Mouse (Mus musculus) adrenal gland, adult (tissue): ENCODE data around the gene Abhd16a.
A peak's percentile ranks its signal among the peaks of the same experiment; 100 is the strongest.

ENCODE experiments used
- DNase-seq, 2 experiments: peaks; one replicate each; pipeline ENCODE4 v3.0.0; 2022 to 2023; ENCODE audit warnings: low spot score in 1 of 2; ENCODE audit not compliant: inconsistent age in 2 of 2

The Abhd16a gene

GRCm38 (mm10) chr17:35082841-35083576 lies 6.1 kb upstream of the Abhd16a start:
- DNase-seq, result no peak

GRCm38 (mm10) chr17:35083929-35084497 lies 5.0 kb upstream of the Abhd16a start:
- DNase-seq, result no peak

GRCm38 (mm10) chr17:35085208-35085865 lies 3.7 kb upstream of the Abhd16a start, which contains the start of gene Ly6g6f:
Ly6g6f (minus strand) TSS chr17:35085610.
- no peak for DNase-seq

GRCm38 (mm10) chr17:35088151-35088550 lies 912 bp upstream of the Abhd16a start:
- no peak for DNase-seq

- DNase-seq, result peak; percentile 45 to 69
These were observed 1.3 kb downstream of the Abhd16a start for GRCm38 (mm10) chr17:35090166-35090932.

- no peak for DNase-seq
These were observed 3.5 kb downstream of the Abhd16a start for GRCm38 (mm10) chr17:35092403-35093198.

GRCm38 (mm10) chr17:35094475-35095365 lies 5.7 kb downstream of the Abhd16a start:
- no peak for DNase-seq

GRCm38 (mm10) chr17:35096597-35096996 lies 7.5 kb downstream of the Abhd16a start:
- no peak for DNase-seq

- no peak for DNase-seq
These were observed 8.1 kb downstream of the Abhd16a start for GRCm38 (mm10) chr17:35097164-35097655.

- DNase-seq, result no peak
These were observed 11.2 kb downstream of the Abhd16a start for GRCm38 (mm10) chr17:35100196-35100765.

GRCm38 (mm10) chr17:35101161-35101560 lies 12.1 kb downstream of the Abhd16a start:
- peak; percentile 45 to 56 for DNase-seq

- DNase-seq, result peak in 1 of 2 experiments; percentile 16
These were observed 13.2 kb downstream of the Abhd16a start for GRCm38 (mm10) chr17:35102299-35102698.

GRCm38 (mm10) chr17:35103221-35103690 lies 14.2 kb downstream of the Abhd16a start:
- peak in 1 of 2 experiments; percentile 40 for DNase-seq

GRCm38 (mm10) chr17:35104079-35104478 lies 15.0 kb downstream of the Abhd16a start:
- DNase-seq, result no peak

- DNase-seq, result no peak
These were observed 15.7 kb downstream of the Abhd16a start for GRCm38 (mm10) chr17:35104754-35105153.

GRCm38 (mm10) chr17:35105740-35106389 lies 16.8 kb downstream of the Abhd16a start:
- peak in 1 of 2 experiments; percentile 60 for DNase-seq

GRCm38 (mm10) chr17:35106522-35106921 lies 17.5 kb downstream of the Abhd16a start:
- DNase-seq, result no peak

GRCm38 (mm10) chr17:35108097-35108496 lies 19.0 kb downstream of the Abhd16a start, which contains the start of gene Ly6g5c:
Ly6g5c (plus strand) TSS chr17:35108279.
- DNase-seq, result no peak
